19 mouse cellular contexts compared by ENCODE assay signal in the genomic region with DNA sequence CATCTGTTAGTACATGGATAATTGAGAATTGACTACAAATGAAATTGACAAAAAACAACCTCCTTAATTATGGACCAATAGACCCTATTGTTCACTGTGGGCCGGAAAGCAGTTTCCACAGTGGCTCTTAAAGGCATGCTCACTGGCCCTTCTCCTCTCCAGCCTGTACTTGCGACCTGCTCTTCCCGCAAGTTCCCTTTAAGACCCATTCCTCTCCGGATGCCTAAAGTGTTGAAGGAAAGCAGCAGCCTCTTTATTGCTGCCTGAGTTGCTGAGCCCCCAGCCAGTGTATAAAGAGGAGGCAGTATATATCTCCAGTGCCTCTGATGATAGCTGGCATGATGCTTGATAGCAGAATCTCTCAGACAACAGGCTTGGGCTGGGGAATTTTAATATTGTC.
A peak's percentile ranks its signal among the peaks of the same experiment; 100 is the strongest.
DNase-seq lines count a peak whose midpoint lies in the region; ATAC-seq and TF ChIP-seq lines count a peak whose summit lies in the region.
"Had no signal": no experiment of that assay in that cellular context is flagged by ENCODE, and none has a peak within 500 bp of the region (broad histone marks: within the 10 kb centered on the region; RNA-seq: fewer than 3 reads in every experiment).

No protein-coding gene starts in this region.

- H3K9ac ChIP-seq in midbrain, embryonic 12.5 days (replicated peaks) = no peak overlapping the region
- H3K9ac ChIP-seq in midbrain, embryonic 16.5 days (ENCODE audit: low read depth, low read length) = no peak overlapping the region
- peak overlapping the region; percentile 1; the same call in 1 of the 2 replicates for H3K9ac ChIP-seq in forebrain, embryonic 15.5 days (replicated peaks)
- no peak overlapping the region for H3K9ac ChIP-seq in hindbrain, postnatal 0 days (replicated peaks; ENCODE audit: low read length)
- H3K9ac ChIP-seq in neural tube, embryonic 14.5 days (replicated peaks; ENCODE audit: low read depth, low read length) = no peak overlapping the region
- H3K9ac ChIP-seq: intestine, embryonic 15.5 days; limb, embryonic 15.5 days; liver, postnatal 0 days had no signal

- peaks cover 19% of the 10 kb centered on the region; the same call in 1 of the 2 replicates for H3K4me1 ChIP-seq in midbrain, embryonic 12.5 days
- peaks cover 8% of the 10 kb centered on the region for H3K4me1 ChIP-seq in midbrain, embryonic 16.5 days (ENCODE audit: control insufficient read depth, insufficient read depth, low read length)
- H3K4me1 ChIP-seq in forebrain, embryonic 15.5 days = peaks cover 14% of the 10 kb centered on the region
- H3K4me1 ChIP-seq in hindbrain, postnatal 0 days (ENCODE audit: insufficient read depth, low read length) = no peaks in the 10 kb centered on the region
- H3K4me1 ChIP-seq in neural tube, embryonic 14.5 days (ENCODE audit: control insufficient read depth, insufficient read depth, low read length) = peaks cover 10% of the 10 kb centered on the region; the same call in 1 of the 2 replicates
- H3K4me1 ChIP-seq: intestine, embryonic 15.5 days had no signal

- H3K36me3 ChIP-seq in midbrain, embryonic 12.5 days = no peaks in the 10 kb centered on the region
- H3K36me3 ChIP-seq in midbrain, embryonic 16.5 days (ENCODE audit: control insufficient read depth, insufficient read depth, low read length) = no peaks in the 10 kb centered on the region
- no peaks in the 10 kb centered on the region for H3K36me3 ChIP-seq in forebrain, embryonic 15.5 days
- H3K36me3 ChIP-seq in hindbrain, postnatal 0 days (ENCODE audit: insufficient read depth, low read length) = no peaks in the 10 kb centered on the region
- no peaks in the 10 kb centered on the region for H3K36me3 ChIP-seq in neural tube, embryonic 14.5 days (ENCODE audit: control insufficient read depth, insufficient read depth, low read length)
- H3K36me3 ChIP-seq: intestine, embryonic 15.5 days; limb, embryonic 15.5 days had no signal

- no peaks in the 10 kb centered on the region for H3K9me3 ChIP-seq in midbrain, embryonic 12.5 days
- no peaks in the 10 kb centered on the region; the same call in 1 of the 2 replicates for H3K9me3 ChIP-seq in midbrain, embryonic 16.5 days (replicated peaks; ENCODE audit: control insufficient read depth, low read length, poor library complexity, severe bottlenecking)
- H3K9me3 ChIP-seq in forebrain, embryonic 15.5 days = no peaks in the 10 kb centered on the region
- H3K9me3 ChIP-seq in hindbrain, postnatal 0 days (ENCODE audit: low read length) = no peaks in the 10 kb centered on the region
- no peaks in the 10 kb centered on the region for H3K9me3 ChIP-seq in neural tube, embryonic 14.5 days (ENCODE audit: control insufficient read depth, low read length)
- H3K9me3 ChIP-seq: intestine, embryonic 15.5 days; limb, embryonic 15.5 days had no signal

- WGBS in midbrain, embryonic 12.5 days = 43% methylated on average over 4 of the region's 4 CpGs
- 23% methylated on average over 4 of the region's 4 CpGs for WGBS in midbrain, embryonic 16.5 days
- 21% methylated on average over 4 of the region's 4 CpGs for whole genome bisulfite sequencing in forebrain, embryonic 15.5 days
- 21% methylated on average over 4 of the region's 4 CpGs for WGBS in hindbrain, postnatal 0 days
- 4% methylated on average over 4 of the region's 4 CpGs for WGBS in neural tube, embryonic 14.5 days

- DNase-seq in hindbrain, postnatal 0 days (ENCODE audit: low spot score) = peak; percentile 61
- no peak for DNase-seq in B cell, adult 2 months
- DNase-seq: adrenal gland, postnatal 36 days; cerebellum, postnatal 25 days; heart, adult 11 months; liver, postnatal 0 days; lung, postnatal 36 days; right cerebral cortex, postnatal 25 days; thymus, postnatal 36 days had no signal

- H3K4me2 ChIP-seq in midbrain, embryonic 12.5 days (replicated peaks) = no peak overlapping the region
- no peak overlapping the region for H3K4me2 ChIP-seq in midbrain, embryonic 16.5 days (ENCODE audit: low read length)
- H3K4me2 ChIP-seq in forebrain, embryonic 15.5 days (replicated peaks) = no peak overlapping the region
- no peak overlapping the region for H3K4me2 ChIP-seq in hindbrain, postnatal 0 days (ENCODE audit: low read depth, low read length)
- no peak overlapping the region for H3K4me2 ChIP-seq in neural tube, embryonic 14.5 days (ENCODE audit: low read depth, low read length)
- H3K4me2 ChIP-seq: intestine, embryonic 15.5 days; limb, embryonic 15.5 days had no signal

- no peak for TF ChIP-seq CTCF in hindbrain, postnatal 0 days (IDR thresholded peaks at IDR 0.05; ENCODE audit: low read depth)

- 0 out of 2 replicates have a peak overlapping the region, but pooled peaks have one; percentile 10 for H3K27ac ChIP-seq in midbrain, embryonic 12.5 days (replicated peaks)
- H3K27ac ChIP-seq in midbrain, embryonic 16.5 days (ENCODE audit: low read length) = no peak overlapping the region
- H3K27ac ChIP-seq in forebrain, embryonic 15.5 days (replicated peaks) = 0 out of 2 replicates have a peak overlapping the region, but pooled peaks have one; percentile 17
- H3K27ac ChIP-seq in hindbrain, postnatal 0 days = no peak overlapping the region
- H3K27ac ChIP-seq in neural tube, embryonic 14.5 days (ENCODE audit: low read depth, low read length) = peak overlapping the region; percentile 81
- H3K27ac ChIP-seq: intestine, embryonic 15.5 days; left cerebral cortex, adult 2 months; limb, embryonic 15.5 days had no signal

- no peak for ATAC-seq in midbrain, embryonic 12.5 days (ENCODE audit: low FRiP score, low read depth)
- ATAC-seq in midbrain, embryonic 16.5 days = no peak
- ATAC-seq in forebrain, embryonic 15.5 days (replicated peaks) = no peak
- peak; percentile 61 for ATAC-seq in hindbrain, postnatal 0 days
- peak; percentile 82 for ATAC-seq in neural tube, embryonic 14.5 days (ENCODE audit: low read depth)
- no peak for ATAC-seq in megakaryocyte-erythroid progenitor cell, adult 5-6 weeks (replicated peaks; ENCODE audit: low FRiP score, low TSS enrichment, poor library complexity, severe bottlenecking)
- no peak for ATAC-seq in monocyte, adult 5-6 weeks (replicated peaks; ENCODE audit: insufficient number of reproducible peaks, low FRiP score, low TSS enrichment, poor library complexity, severe bottlenecking)
- ATAC-seq: CD4-positive, CD25-positive, alpha-beta regulatory T cell, adult 4 months; intestine, embryonic 15.5 days; liver, postnatal 0 days had no signal

- H3K27me3 ChIP-seq in midbrain, embryonic 12.5 days = no peaks in the 10 kb centered on the region; the same call in 1 of the 2 replicates
- H3K27me3 ChIP-seq in midbrain, embryonic 16.5 days (ENCODE audit: control insufficient read depth, insufficient read depth, low read depth, low read length) = no peaks in the 10 kb centered on the region
- no peaks in the 10 kb centered on the region for H3K27me3 ChIP-seq in forebrain, embryonic 15.5 days
- no peaks in the 10 kb centered on the region for H3K27me3 ChIP-seq in hindbrain, postnatal 0 days (ENCODE audit: insufficient read depth, low read length)
- no peaks in the 10 kb centered on the region for H3K27me3 ChIP-seq in neural tube, embryonic 14.5 days (ENCODE audit: control insufficient read depth, insufficient read depth, low read length)
- H3K27me3 ChIP-seq: intestine, embryonic 15.5 days; limb, embryonic 15.5 days had no signal

- H3K4me3 ChIP-seq in midbrain, embryonic 12.5 days = no peak overlapping the region
- H3K4me3 ChIP-seq in midbrain, embryonic 16.5 days (ENCODE audit: low read depth, low read length) = no peak overlapping the region
- H3K4me3 ChIP-seq in forebrain, embryonic 15.5 days = no peak overlapping the region
- no peak overlapping the region for H3K4me3 ChIP-seq in hindbrain, postnatal 0 days (ENCODE audit: low read length)
- no peak overlapping the region for H3K4me3 ChIP-seq in neural tube, embryonic 14.5 days (ENCODE audit: low read depth, low read length)
- H3K4me3 ChIP-seq: intestine, embryonic 15.5 days; left cerebral cortex, adult 2 months; limb, embryonic 15.5 days had no signal

Comparison
In these comparisons a context has a peak if more than half of its experiments do, and no peak if none do; other contexts are left out.
1. H3K27ac ChIP-seq: peak in midbrain, embryonic 12.5 days (single experiment), forebrain, embryonic 15.5 days (single experiment) and neural tube, embryonic 14.5 days (single experiment); none in midbrain, embryonic 16.5 days (single experiment) and hindbrain, postnatal 0 days (single experiment).
2. ATAC-seq: peak in hindbrain, postnatal 0 days (single experiment) and neural tube, embryonic 14.5 days (single experiment); none in midbrain, embryonic 12.5 days (single experiment), midbrain, embryonic 16.5 days (single experiment), forebrain, embryonic 15.5 days (single experiment), megakaryocyte-erythroid progenitor cell, adult 5-6 weeks (single experiment) and monocyte, adult 5-6 weeks (single experiment).